Mouse (Mus musculus): ENCODE results near the gene A430078G23Rik. TPM values are rescaled to one million over a fixed set of nuclear protein-coding genes. Genes with fewer than 3 reads are reported as not detected.

Gene A430078G23Rik
- polyA plus RNA-seq, 1 experiment, result 3.1 TPM

DNA sequence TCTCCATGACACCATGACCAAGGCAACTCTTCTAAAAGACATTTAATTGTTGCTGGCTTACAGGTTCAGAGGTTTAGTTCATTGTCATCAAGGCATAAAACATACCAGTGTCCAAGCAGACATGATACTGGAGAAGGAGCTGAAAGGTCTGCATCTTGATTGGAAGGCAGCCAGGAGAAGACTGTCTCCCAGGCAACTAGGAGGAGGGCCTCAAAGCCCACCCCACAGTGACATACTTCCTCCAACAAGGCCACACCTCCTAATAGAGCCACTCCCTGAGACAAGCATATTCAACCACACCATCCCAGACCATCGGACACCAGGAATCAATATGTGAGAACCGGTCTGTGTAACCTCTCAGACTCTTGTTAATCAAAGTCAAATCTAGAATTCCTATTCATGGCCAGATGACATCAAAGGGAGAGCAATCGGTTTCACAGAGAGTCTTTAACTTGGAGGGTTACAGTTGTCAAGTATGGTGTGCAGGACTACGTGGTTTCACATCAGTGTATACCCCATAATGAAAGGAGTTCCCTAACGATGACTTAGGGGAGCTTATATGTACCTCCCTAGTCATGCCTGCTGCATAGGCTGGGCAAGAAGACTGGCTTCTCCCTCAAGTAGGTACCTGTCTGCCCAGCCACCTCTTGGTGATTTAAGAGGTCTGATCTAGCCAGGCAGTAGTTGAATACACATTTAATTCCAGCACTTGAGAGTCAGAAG lies 6.4 kb upstream of the A430078G23Rik start:
- DNase-seq, result no peak
- Histone ChIP-seq H3K4me1 (ENCODE audit: control insufficient read depth, insufficient read depth, low read length) (no peaks in the 10 kb centered on the region), H3K4me3 (replicated peaks; ENCODE audit: extremely low read depth, low read depth, low read length) (no peak overlapping the region)
- WGBS, result 84% methylated on average over 5 of the region's 5 CpGs
- TF ChIP-seq CTCF (IDR thresholded peaks at IDR 0.05; ENCODE audit: insufficient read depth, low read length) (no peak), POLR2A (IDR thresholded peaks at IDR 0.05; ENCODE audit: borderline replicate concordance, extremely low read depth, low read depth, low read length) (no peak)

DNA sequence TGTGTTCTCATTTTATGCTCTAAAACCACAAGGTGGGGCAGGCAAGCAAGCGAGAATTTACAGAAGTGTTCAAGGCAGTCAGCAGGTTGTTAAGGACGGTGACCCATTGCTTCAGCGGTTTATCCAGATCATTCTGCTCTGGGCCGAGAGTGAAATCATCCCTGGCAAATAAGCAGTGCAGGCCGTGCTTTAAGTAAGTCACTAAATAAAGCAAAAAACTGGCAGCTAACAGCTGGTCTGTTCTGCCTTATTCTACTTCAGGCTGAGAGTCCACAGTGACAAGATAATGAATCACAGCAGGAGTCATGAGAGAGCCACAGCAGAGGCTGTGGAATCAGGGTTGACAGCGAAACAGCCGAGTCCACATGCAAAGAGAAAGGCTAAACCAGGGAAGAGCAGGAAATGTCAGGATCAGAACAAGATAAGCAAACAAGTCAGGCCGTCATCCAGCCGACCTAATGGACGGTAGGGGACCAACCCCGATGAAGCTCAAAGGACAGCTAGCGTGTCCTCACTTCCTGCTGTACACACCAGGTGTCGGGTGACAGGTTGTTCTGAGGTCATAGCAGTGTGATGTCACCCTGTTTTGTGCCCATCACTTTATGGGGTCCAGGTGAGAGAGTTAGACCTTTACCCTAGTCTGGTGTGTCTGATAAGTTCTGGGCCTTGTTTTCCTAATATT lies 4.9 kb upstream of the A430078G23Rik start:
- no peak for TF ChIP-seq CTCF (IDR thresholded peaks at IDR 0.05; ENCODE audit: insufficient read depth, low read length)
- no peak for TF ChIP-seq POLR2A (IDR thresholded peaks at IDR 0.05; ENCODE audit: borderline replicate concordance, extremely low read depth, low read depth, low read length)
- WGBS, result 28% methylated on average over 13 of the region's 13 CpGs
- no peak overlapping the region for H3K4me3 ChIP-seq (replicated peaks; ENCODE audit: extremely low read depth, low read depth, low read length)
- no peak for DNase-seq
- H3K4me1 ChIP-seq (ENCODE audit: control insufficient read depth, insufficient read depth, low read length), result no peaks in the 10 kb centered on the region; the same call in 1 of the 2 replicates

DNA sequence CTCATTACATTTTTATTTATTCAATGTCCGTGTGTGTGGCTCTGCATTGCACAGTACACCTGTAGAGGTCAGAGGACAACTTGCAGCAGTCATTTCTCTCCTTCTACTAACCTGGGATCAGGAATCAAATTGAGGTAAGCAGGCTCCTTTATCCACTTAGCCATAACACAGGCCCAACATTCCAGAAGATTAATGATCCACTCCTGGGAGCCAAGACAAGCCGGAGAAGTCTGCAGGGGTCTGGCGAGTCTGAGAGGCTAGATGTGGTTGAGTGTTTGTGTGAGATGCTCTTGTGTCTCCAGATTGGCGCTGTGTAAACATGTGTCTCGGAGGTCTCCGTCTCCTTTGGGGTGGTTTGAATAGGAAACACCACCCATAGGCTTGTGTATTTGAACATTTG lies 2.5 kb upstream of the A430078G23Rik start:
- Histone ChIP-seq H3K4me1 (ENCODE audit: control insufficient read depth, insufficient read depth, low read length) (no peaks in the 10 kb centered on the region; the same call in 1 of the 2 replicates), H3K4me3 (replicated peaks; ENCODE audit: extremely low read depth, low read depth, low read length) (no peak overlapping the region)
- TF ChIP-seq CTCF (IDR thresholded peaks at IDR 0.05; ENCODE audit: insufficient read depth, low read length) (no peak), POLR2A (IDR thresholded peaks at IDR 0.05; ENCODE audit: borderline replicate concordance, extremely low read depth, low read depth, low read length) (no peak)
- no peak for DNase-seq
- WGBS, result 31% methylated on average over 6 of the region's 6 CpGs

DNA sequence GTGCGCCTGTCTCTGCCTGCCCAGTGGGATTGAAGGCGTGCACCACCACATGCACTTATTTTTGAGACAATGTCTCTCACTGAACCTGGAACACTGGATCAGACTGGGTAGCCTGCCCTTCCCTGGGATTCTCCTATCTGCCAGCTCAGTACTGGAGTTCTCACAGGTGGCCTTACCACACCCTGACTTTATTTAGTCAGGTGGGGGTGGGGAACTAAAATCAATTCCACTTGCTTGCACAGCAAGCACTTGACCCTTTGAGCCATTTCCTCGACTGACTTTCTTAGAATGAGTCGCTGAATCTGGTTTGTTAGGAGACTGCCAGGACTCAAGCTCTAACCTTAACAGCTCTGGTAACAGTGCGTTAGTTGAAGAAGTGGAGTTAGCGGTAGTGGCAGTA lies 500 bp upstream of the A430078G23Rik start:
- WGBS, result 52% methylated on average over 6 of the region's 6 CpGs
- no peak for TF ChIP-seq POLR2A (IDR thresholded peaks at IDR 0.05; ENCODE audit: borderline replicate concordance, extremely low read depth, low read depth, low read length)
- no peak for TF ChIP-seq CTCF (IDR thresholded peaks at IDR 0.05; ENCODE audit: insufficient read depth, low read length)
- Histone ChIP-seq H3K4me1 (ENCODE audit: control insufficient read depth, insufficient read depth, low read length) (no peaks in the 10 kb centered on the region; the same call in 1 of the 2 replicates), H3K4me3 (replicated peaks; ENCODE audit: extremely low read depth, low read depth, low read length) (no peak overlapping the region)
- DNase-seq, result no peak

DNA sequence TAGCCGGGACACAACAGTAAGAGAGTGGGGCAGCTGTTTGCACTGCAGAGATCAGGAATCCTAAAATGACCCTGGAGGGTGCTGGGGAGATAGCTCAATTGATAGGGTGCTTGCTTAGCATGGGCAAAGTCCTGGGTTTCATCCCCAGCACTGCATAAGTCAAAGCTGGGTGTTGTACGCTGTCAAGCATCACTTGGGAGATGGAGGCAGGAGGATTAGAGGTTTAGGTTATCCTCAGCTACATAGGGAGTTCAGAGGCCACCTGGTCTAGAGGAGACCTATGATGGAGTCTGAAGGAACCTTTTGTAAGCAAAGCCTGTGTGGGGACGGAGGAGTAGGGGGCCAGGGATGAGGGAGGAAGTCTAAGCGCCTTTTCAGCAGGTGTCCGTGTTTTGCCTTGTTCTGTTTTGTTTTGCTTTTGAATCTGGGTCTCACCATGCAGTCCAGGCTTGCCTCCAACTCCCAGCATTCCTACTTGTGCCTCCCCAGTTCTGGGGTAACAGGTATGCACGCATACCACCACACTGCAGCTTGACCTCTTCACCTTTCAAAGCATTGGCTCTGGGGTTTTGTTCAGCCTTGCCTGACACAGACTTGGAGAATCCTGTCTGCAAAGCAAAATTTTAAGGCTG lies 712 bp downstream of the A430078G23Rik start:
- TF ChIP-seq POLR2A (IDR thresholded peaks at IDR 0.05; ENCODE audit: borderline replicate concordance, extremely low read depth, low read depth, low read length) (no peak), CTCF (IDR thresholded peaks at IDR 0.05; ENCODE audit: insufficient read depth, low read length) (no peak)
- Histone ChIP-seq H3K4me1 (ENCODE audit: control insufficient read depth, insufficient read depth, low read length) (no peaks in the 10 kb centered on the region; the same call in 1 of the 2 replicates), H3K4me3 (replicated peaks; ENCODE audit: extremely low read depth, low read depth, low read length) (peak overlapping the region; percentile 40)
- DNase-seq, result no peak
- 59% methylated on average over 6 of the region's 6 CpGs for WGBS

DNA sequence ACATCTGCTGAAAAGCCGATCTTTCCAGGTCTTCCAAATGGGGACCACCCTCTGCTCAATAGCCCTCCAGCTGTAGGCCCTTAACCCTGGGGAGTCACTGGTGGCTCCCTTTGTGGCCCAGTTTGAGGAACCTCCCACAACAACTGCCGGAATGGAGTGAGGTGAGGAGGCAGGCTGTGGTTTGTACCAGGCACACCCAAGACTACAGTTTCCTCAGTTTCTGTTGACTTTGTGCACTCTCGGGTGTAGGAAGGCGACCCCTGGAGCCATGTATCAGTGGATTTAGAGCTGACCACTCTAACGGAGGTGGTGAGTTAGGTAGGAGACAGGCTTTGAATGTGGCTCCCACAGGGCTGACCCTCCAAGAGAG lies 1.2 kb downstream of the A430078G23Rik start:
- H3K4me1 ChIP-seq (ENCODE audit: control insufficient read depth, insufficient read depth, low read length), result no peaks in the 10 kb centered on the region; the same call in 1 of the 2 replicates
- H3K4me3 ChIP-seq (replicated peaks; ENCODE audit: extremely low read depth, low read depth, low read length), result peak overlapping the region; percentile 40
- no peak for DNase-seq
- WGBS, result 57% methylated on average over 5 of the region's 5 CpGs
- TF ChIP-seq CTCF (IDR thresholded peaks at IDR 0.05; ENCODE audit: insufficient read depth, low read length), result no peak
- TF ChIP-seq POLR2A (IDR thresholded peaks at IDR 0.05; ENCODE audit: borderline replicate concordance, extremely low read depth, low read depth, low read length), result no peak

DNA sequence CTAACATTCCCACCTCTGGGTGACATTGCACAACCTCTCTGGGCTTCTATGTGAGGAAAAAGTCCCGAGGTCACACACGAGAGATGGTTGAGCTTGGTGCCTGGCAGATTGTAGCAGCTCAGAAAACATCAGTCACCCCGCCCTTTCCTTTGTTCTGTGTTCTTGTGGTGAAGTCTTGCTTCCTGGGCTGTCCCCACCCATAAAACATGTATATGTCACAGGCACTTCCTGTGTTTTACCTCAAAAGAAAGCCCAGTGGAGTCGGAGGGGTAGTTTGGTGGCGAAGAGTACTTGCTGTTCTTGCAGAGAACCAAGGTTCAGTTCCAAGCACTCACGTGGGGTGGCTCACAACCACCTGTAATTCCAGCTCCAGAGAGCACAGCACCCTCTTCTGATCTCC lies 2.4 kb downstream of the A430078G23Rik start:
- H3K4me3 ChIP-seq (replicated peaks; ENCODE audit: extremely low read depth, low read depth, low read length), result peak overlapping the region; percentile 8
- H3K4me1 ChIP-seq (ENCODE audit: control insufficient read depth, insufficient read depth, low read length), result no peaks in the 10 kb centered on the region; the same call in 1 of the 2 replicates
- TF ChIP-seq CTCF (IDR thresholded peaks at IDR 0.05; ENCODE audit: insufficient read depth, low read length), result 0 out of 2 replicates have a peak, but pooled peaks have one; percentile 14
- TF ChIP-seq POLR2A (IDR thresholded peaks at IDR 0.05; ENCODE audit: borderline replicate concordance, extremely low read depth, low read depth, low read length), result no peak
- WGBS, result 45% methylated on average over 6 of the region's 6 CpGs
- DNase-seq, result no peak

DNA sequence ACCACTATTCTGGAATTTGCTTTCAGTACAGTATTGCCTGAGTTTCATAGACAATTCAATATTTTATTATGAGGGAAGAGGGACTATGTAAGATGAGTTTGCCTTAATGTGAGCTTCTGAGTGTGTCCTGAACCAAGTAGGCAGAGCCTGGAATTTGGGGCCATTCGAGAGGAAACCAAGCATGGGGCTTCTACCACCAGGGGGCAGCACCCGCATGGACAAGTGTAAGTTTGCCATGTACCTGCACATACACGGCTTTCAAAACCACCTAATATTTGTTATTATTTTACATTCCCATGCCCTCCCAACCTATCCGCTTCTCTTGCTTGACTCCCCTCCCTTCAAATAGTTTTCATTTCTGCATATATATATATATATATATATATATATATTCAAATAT lies 4.8 kb downstream of the A430078G23Rik start:
- Histone ChIP-seq H3K4me3 (replicated peaks; ENCODE audit: extremely low read depth, low read depth, low read length) (no peak overlapping the region), H3K4me1 (ENCODE audit: control insufficient read depth, insufficient read depth, low read length) (no peaks in the 10 kb centered on the region)
- WGBS, result 11% methylated on average over 4 of the region's 4 CpGs
- TF ChIP-seq POLR2A (IDR thresholded peaks at IDR 0.05; ENCODE audit: borderline replicate concordance, extremely low read depth, low read depth, low read length) (no peak), CTCF (IDR thresholded peaks at IDR 0.05; ENCODE audit: insufficient read depth, low read length) (peak; percentile 88)
- peak; percentile 82 for DNase-seq

DNA sequence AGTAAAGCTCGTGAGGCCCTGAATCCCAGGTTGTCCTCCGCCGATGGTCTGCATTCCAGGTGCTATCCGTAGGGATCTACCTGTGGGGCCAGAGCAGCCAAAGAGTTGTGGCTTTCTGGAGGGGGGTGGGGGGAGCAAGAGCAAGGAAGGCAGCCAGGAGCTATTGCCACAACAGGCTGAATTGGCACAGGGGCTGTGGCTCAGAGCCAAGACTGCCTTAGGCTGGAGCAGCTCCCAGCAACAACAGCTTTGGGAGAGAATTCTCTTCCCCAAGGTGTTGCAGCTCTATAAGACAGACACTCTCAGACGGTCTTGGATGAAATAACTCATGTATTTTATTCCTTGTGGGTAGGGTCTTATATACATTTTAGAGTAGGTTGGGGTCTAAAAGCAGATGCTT lies 13.9 kb downstream of the A430078G23Rik start:
- TF ChIP-seq CTCF (IDR thresholded peaks at IDR 0.05; ENCODE audit: insufficient read depth, low read length) (no peak), POLR2A (IDR thresholded peaks at IDR 0.05; ENCODE audit: borderline replicate concordance, extremely low read depth, low read depth, low read length) (no peak)
- WGBS, result 86% methylated on average over 5 of the region's 5 CpGs
- no peaks in the 10 kb centered on the region for H3K4me1 ChIP-seq (ENCODE audit: control insufficient read depth, insufficient read depth, low read length)
- H3K4me3 ChIP-seq (replicated peaks; ENCODE audit: extremely low read depth, low read depth, low read length), result no peak overlapping the region
- no peak for DNase-seq

All from lung, adult 2 months (tissue).